Mouse (Mus musculus) CD4-positive, CD25-positive, alpha-beta regulatory T cell, adult 4 months (primary cell): ENCODE measurements around the gene Fbln1. TPM values are rescaled to one million over a fixed set of nuclear protein-coding genes. Genes with fewer than 3 reads are reported as not detected.

ENCODE experiments used
- ATAC-seq: one replicate; pipeline ENCODE4 v1.8.0; 2017
- polyA plus RNA-seq, 2 experiments: library from polyadenylated mRNA; unstranded; fragments of 100-300 nt; shearing (Covaris generic); gene quantifications; one replicate each; pipeline ENCODE4 v1.2.1; 2017

Fbln1 gene
- polyA plus RNA-seq, 2 experiments from 2014 or later = not detected

DNA sequence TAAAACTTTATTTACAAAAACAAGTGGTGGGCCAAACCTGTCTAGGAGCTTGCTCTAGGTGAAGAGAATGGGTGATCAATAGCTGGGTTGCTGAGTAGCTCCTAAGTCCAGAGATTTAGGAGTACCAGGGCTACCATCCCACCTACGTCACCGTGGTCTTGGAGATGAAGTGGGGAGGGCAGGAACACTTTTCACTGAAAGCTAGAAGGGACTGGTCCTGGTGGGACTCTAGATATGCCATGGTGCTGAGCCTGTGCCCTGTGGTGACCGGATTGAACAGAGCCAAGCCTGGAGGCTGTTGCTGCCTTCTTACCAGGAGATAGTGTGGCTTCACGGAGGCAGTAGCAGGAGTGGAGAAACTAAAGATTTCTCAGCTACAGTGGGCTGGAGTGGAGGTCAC lies 34.3 kb downstream of the Fbln1 start:
- ATAC-seq = no peak

DNA sequence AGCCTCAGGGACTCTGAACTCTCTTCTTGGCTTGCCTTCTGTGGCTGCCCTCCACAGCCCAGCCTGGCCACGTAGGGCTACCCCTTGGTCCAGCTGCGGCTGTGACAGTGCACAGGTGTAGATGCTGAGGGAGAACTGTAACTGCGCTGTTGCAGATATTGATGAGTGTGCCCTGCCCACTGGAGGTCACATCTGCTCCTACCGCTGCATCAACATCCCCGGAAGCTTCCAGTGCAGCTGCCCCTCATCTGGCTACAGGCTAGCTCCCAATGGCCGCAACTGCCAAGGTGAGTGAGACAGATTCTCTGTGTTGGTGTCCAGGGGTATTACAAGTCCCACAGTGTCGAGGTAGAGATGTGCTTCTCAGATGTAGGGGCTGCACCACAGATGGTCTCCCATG lies 36.1 kb downstream of the Fbln1 start:
- ATAC-seq = no peak

DNA sequence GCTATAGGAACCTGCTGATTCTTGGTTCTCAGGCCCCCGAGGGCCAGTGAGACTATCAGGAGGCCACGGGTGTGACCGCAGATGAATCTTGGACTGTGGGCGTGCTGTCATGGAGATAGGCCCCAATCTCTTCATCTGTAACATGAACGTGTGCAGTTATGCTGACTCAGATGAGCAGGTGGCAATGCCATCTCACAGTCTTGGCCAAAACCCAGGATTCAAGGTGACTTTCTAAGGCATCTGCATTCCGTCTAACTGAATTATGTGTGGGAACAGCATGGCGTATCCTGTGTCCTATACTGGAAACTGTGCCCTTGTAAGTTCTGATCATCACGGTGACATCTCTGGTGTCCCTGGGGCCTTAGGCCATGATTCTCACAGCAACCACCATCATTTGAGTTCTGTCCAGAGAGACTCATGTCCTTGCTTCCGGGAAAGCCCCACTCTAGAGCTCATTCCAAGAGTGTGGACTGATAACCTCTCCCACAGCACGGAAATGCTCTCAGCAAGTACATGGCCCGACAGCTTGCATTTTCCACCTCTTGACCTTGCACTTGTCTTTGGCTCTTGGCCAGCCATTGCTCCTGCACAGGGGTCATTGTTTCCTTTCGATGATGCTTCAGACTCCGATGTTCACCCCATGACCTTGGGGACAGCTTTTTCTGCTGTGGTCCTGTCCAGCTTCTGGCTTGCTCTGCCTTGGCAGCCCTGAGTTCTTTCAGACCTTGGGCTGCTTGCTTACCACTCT lies 38.8 kb downstream of the Fbln1 start:
- no peak for ATAC-seq

DNA sequence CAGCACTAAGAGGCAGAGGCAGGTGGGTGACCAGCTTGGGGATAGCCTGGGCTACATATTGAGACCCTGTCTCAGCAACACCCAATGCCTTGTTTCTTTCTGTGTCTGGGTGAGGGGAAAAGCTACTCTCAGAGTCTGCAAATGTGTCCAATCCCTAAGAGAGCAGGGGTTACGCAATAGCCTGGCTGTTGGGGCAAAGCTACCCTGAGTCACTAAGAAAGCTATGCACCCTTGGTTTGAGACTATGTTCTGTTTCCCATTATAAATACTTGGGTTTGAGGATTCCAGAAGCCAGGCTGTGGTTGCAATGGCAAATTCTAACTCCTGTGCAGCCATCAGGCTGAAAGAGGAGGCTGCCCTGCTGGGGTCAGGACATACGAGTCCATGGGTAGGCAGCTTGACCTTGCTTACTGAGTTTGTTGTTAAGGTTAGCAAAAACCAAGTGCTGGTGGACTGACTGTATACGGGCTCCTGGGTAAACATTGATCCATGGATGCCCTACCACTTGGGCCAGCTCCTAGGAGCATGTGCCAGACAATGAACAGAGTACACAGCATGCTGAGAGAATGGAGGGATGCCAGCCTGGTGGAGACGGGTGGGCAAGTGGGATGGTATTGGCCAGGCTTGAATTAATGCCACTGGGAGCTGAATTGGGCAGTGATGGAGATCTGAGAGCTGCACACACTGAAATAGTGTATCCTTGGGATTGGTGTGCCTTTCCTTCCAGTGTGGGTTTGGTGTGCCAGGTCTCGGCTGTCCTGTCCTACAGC lies 39.7 kb downstream of the Fbln1 start:
- ATAC-seq = no peak

- ATAC-seq = no peak
Measured at GRCm38 (mm10) chr15:85246016-85246415, 40.3 kb downstream of the Fbln1 start.

- ATAC-seq = no peak
Measured at GRCm38 (mm10) chr15:85246936-85247335, 41.2 kb downstream of the Fbln1 start.

DNA sequence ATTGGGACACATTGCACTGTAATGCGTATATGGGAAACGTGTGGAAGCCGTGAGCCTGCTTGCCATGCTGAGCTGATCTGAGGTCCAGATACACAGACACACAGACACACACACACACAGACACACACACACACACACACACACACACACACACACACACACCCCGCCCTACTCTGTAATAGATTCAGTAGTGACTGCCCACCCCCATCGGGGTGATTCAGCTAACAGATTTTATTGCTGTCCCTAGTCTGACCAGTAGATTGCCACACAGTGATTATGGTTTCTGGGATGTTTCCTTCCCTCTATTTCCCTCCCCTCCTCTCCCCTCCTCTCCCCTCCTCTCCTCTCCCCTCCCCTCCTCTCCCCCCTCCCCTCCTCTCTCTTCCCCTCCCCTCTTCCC lies 42.6 kb downstream of the Fbln1 start:
- no peak for ATAC-seq

- ATAC-seq = no peak
Measured at GRCm38 (mm10) chr15:85249252-85249651, 43.5 kb downstream of the Fbln1 start.

DNA sequence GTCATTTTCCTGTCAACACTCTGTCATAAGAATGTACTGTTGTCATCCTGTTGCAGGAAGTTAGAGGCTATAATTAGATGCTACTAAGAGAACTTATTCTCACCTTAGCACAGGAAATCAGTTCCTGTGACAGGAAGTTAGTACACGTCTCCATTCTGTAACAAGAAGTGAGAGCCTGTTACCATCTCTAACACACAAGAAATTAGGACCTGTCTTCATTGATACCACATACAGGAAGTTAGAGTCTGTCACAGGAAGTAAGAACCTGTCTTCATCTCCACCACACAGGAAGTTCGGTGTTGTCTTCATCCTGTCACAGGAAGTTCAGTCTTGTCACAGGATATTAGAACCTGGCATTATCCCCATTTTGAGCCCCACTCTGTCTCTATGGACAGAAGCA lies 44.7 kb downstream of the Fbln1 start:
- peak; percentile 83 for ATAC-seq

GRCm38 (mm10) chr15:85252476-85252875 lies 46.7 kb downstream of the Fbln1 start:
- ATAC-seq = no peak

- ATAC-seq = no peak
Measured at GRCm38 (mm10) chr15:85257775-85258429, 52.2 kb downstream of the Fbln1 start.

DNA sequence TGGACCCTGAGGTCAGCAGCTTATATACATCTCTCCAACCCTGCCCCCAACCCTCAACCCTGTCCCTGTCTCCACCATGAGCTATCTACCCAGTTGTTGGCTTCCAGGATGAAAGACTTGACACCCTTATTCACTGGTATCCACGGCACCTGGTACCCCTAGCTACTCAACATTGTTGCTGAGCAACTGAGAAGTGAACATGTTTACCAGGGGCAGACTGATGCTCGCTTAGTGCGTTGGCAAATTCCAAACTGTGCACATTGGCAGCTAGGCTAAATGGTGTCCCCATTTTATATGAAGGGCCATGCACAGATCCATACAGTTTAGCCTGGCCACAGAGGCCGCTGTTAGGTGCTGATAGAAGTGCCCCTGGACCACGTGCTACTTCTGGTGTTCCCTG lies 57.1 kb downstream of the Fbln1 start:
- no peak for ATAC-seq

GRCm38 (mm10) chr15:85266729-85267434 lies 61.1 kb downstream of the Fbln1 start:
- ATAC-seq = no peak

DNA sequence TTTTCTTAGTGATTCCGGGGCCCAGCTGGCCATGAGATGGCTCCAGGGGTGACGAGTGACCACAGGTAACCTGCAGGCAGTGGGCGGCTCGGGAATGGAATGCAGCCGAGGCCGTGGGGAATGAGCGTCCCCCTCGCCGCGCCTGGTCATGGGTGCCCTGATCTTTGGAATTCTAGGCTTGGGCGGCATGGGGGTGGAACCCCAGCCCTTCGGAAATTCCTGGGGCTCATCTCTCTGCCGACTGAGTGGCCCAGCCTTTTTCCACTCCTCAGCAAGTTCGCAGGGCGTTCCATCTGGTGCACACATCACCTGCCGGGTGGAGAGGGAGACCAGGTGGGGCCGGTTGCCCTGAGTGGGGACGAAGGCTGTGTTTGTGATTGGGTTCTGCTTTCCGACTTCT lies 62.1 kb downstream of the Fbln1 start:
- ATAC-seq = no peak

DNA sequence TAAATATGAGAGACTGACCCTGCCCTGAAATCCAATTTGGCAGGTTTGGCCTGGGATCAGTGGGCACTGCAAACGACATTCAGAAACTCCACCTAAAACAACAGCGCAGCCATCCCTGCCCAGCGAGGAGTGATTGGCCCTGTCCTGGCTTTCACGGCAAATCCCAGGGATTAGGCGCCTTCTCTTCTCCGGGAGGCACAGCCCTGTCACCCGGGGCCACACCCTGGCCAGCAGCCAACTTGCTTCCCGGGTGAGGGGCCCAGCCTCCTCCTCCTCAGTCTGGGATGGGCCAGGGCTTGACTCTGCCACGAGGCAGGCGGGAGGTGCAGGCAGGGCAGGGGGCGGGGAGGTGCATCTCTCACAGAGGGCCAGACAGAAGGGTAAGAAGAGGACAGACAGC lies 67.2 kb downstream of the Fbln1 start:
- ATAC-seq = no peak

- no peak for ATAC-seq
Measured at GRCm38 (mm10) chr15:85277221-85277620, 71.5 kb downstream of the Fbln1 start.

- ATAC-seq = no peak
Measured at GRCm38 (mm10) chr15:85278986-85279385, 73.2 kb downstream of the Fbln1 start.

DNA sequence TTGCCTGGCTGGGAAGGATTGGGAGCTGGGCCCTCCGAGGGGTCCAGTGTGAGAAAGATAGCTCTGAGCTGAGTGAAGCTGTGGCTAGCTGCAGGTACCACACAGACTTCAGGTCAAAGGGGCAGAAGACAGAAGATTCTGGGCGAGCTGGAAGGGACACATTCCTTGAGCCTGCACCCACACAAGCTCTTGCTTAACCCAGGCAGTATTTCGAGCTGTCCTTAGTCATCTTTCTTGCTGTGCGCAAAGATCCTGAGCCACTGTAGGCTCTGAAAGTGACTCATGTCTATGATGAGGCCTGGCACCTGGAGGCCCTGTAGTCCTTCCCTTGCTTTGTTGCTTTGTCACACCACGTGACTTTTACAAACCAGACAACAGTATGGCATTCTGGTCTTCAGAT lies 76.3 kb downstream of the Fbln1 start:
- no peak for ATAC-seq

- ATAC-seq = no peak
Measured at GRCm38 (mm10) chr15:85284651-85285050, 78.9 kb downstream of the Fbln1 start.

DNA sequence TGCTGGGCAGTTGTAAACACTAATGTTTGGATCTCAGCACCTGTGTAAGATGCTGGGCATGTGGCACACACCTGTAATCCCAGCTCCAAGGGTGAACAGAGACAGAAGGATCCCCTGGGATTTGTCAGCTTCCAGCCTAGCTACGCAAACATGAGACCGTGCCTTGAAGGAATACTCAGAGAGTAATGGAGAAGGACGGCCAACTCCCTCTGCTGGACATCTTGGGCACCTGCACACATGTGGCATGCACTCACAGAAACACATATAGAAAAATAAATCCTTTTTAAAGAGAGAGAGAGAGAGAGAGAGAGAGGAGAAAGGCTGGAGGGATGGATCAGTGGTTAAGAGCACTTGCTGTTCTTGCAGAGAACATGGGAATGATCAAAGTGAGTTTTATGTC lies 88.9 kb downstream of the Fbln1 start:
- ATAC-seq = no peak

- ATAC-seq = no peak
Measured at GRCm38 (mm10) chr15:85295544-85295943, 89.8 kb downstream of the Fbln1 start.

- ATAC-seq = no peak
Measured at GRCm38 (mm10) chr15:85295977-85296376, 90.2 kb downstream of the Fbln1 start.

DNA sequence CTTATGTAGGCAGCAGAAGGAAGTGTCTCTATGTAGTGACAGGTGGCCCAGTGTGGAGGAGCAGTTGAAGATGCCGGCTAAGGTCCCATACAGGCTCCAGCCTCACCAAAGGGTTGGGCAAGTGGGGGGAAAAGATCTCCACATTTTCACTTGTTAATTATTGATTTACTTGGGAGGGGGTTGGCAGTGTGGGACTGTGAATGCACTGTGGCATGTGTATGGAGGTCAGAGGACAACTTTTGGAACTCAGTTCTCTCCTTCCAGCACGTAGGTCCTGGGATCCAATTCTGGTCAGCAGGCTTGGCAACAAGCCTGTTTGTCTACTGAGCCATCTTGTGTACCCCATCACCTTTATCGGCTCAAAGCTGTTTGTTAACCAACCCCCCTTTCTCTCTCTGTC lies 90.8 kb downstream of the Fbln1 start:
- no peak for ATAC-seq
